Mouse (Mus musculus): Measurements from ENCODE around the gene Ubl3. TPM values are rescaled to one million over a fixed set of nuclear protein-coding genes. Genes with fewer than 3 reads are reported as not detected.

Ubl3 gene
- polyA plus RNA-seq, 1 experiment from 2014 or later = 88.1 TPM

- Histone ChIP-seq H3K4me1 (peaks cover 30% of the 10 kb centered on the region), H3K4me2 (no peak overlapping the region), H3K27ac (no peak overlapping the region), H3K27me3 (no peaks in the 10 kb centered on the region), H3K36me3 (no peaks in the 10 kb centered on the region), H3K9ac (no peak overlapping the region), H3K9me3 (no peaks in the 10 kb centered on the region), H3K4me3 (no peak overlapping the region)
- no peak; the same call in 1 of the 2 replicates for ATAC-seq (ENCODE audit: borderline replicate concordance, extremely low read depth, low FRiP score, low TSS enrichment)
- WGBS = 82% methylated on average over 9 of the region's 9 CpGs
Observed at GRCm38 (mm10) chr5:148465091-148465490, 87.5 kb downstream of the Ubl3 start.

- ATAC-seq (ENCODE audit: borderline replicate concordance, extremely low read depth, low FRiP score, low TSS enrichment) = peak; percentile 24; the same call in 1 of the 2 replicates
- Histone ChIP-seq H3K9me3 (no peaks in the 10 kb centered on the region), H3K36me3 (no peaks in the 10 kb centered on the region), H3K4me2 (no peak overlapping the region), H3K4me3 (no peak overlapping the region), H3K9ac (no peak overlapping the region), H3K4me1 (peaks cover 30% of the 10 kb centered on the region), H3K27ac (no peak overlapping the region), H3K27me3 (no peaks in the 10 kb centered on the region)
- 29% methylated on average over 7 of the region's 7 CpGs for WGBS
Observed at GRCm38 (mm10) chr5:148464489-148464888, 88.1 kb downstream of the Ubl3 start.

DNA sequence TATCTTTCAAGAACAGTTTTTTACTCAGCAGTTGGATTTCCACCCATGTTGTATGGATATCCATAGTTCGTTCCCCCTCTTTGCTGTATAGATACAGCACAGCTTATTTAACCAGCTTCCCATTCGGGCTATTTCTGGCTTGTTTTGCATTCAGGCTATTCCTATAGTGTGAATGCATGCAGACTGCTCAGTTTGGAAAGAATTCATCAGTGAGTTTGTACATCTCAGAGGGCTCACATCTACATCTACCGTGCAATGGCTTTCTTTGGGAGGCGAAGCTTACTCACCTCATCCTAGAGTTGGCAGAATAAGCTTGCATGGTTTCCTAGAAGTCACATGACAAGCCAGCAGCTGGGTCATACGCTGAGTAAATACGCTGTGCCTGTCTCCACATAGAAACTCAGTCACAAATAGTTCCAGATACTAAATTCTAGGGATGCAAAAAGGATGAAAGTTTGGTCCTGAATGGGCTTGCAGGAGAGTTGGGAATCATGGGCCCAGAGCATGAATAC, 88.8 kb downstream of the Ubl3 start:
- H3K4me1 ChIP-seq = peaks cover 24% of the 10 kb centered on the region
- H3K36me3 ChIP-seq = no peaks in the 10 kb centered on the region
- no peaks in the 10 kb centered on the region for H3K9me3 ChIP-seq
- no peak for ATAC-seq (ENCODE audit: borderline replicate concordance, extremely low read depth, low FRiP score, low TSS enrichment)
- no peak overlapping the region for H3K9ac ChIP-seq
- H3K27ac ChIP-seq = no peak overlapping the region; the same call in 1 of the 2 replicates
- no peak overlapping the region for H3K4me3 ChIP-seq
- 84% methylated on average over 6 of the region's 6 CpGs for WGBS
- H3K4me2 ChIP-seq = no peak overlapping the region
- H3K27me3 ChIP-seq = no peaks in the 10 kb centered on the region

Other genes starting within 250 kb of the Ubl3 start
- gene Slc7a1, start 152.9 kb downstream of the Ubl3 start, polyA plus RNA-seq (2015; fragmentation: Nextera tagmentation; extraction: Ambion mirVana) = 15.5 TPM in 2 replicates

All from lung, embryonic 15.5 days (tissue).